Mouse (Mus musculus): ENCODE measurements around the gene Tnfrsf17.
"Not testable (repeated sequence)": the region's sequence is repeated elsewhere in the genome, so short reads cannot be mapped to it uniquely, and the experiment has no call there.

Gene Tnfrsf17

GRCm38 (mm10) chr16:11343292-11343815, 29.7 kb downstream of the Tnfrsf17 start:
- DNase-seq: no peak

GRCm38 (mm10) chr16:11351903-11352302, 38.3 kb downstream of the Tnfrsf17 start:
- no peak for DNase-seq

- no peak for DNase-seq
Observed at GRCm38 (mm10) chr16:11359173-11359572, 45.6 kb downstream of the Tnfrsf17 start.

- no peak for DNase-seq
Observed at GRCm38 (mm10) chr16:11359919-11360318, 46.3 kb downstream of the Tnfrsf17 start.

- DNase-seq: not testable (repeated sequence)
Observed at GRCm38 (mm10) chr16:11360576-11360975, 47.0 kb downstream of the Tnfrsf17 start.

GRCm38 (mm10) chr16:11365626-11366025, 52.0 kb downstream of the Tnfrsf17 start:
- DNase-seq: no peak

- no peak for DNase-seq
Observed at GRCm38 (mm10) chr16:11366851-11367250, 53.2 kb downstream of the Tnfrsf17 start.

- no peak for DNase-seq
Observed at GRCm38 (mm10) chr16:11368412-11368811, 54.8 kb downstream of the Tnfrsf17 start.

- DNase-seq: no peak
Observed at GRCm38 (mm10) chr16:11369162-11369561, 55.5 kb downstream of the Tnfrsf17 start.

GRCm38 (mm10) chr16:11369642-11370041, 56.0 kb downstream of the Tnfrsf17 start:
- DNase-seq: no peak

Data from right cerebral cortex, adult 18-20 months (tissue).